Mouse (Mus musculus) brain, embryonic 14.5 days (tissue): ENCODE results near the gene H2afy.

Source experiments
- CTCF ChIP-seq: fragments of 200-500 bp; IDR thresholded peaks from 2 replicates; pipeline ENCODE4 v1.5.1; 2012; ENCODE audit warnings: inconsistent platforms, mild to moderate bottlenecking, moderate library complexity, borderline replicate concordance; ENCODE audit not compliant: insufficient read depth, insufficient read length; ENCODE audit errors: extremely low read depth
- POLR2A ChIP-seq: fragments of 200-500 bp; IDR thresholded peaks from 2 replicates; pipeline ENCODE4 v1.6.1; 2012; ENCODE audit warnings: mild to moderate bottlenecking, inconsistent platforms, borderline replicate concordance; ENCODE audit not compliant: poor library complexity, insufficient read depth, insufficient read length, severe bottlenecking; ENCODE audit errors: extremely low read depth

GRCm38 (mm10) chr13:56115906-56116305 is 20.3 kb downstream of the H2afy start:
- TF ChIP-seq POLR2A (no peak), CTCF (no peak)
